Mouse (Mus musculus): ENCODE results near the gene Cdh10.

DNA sequence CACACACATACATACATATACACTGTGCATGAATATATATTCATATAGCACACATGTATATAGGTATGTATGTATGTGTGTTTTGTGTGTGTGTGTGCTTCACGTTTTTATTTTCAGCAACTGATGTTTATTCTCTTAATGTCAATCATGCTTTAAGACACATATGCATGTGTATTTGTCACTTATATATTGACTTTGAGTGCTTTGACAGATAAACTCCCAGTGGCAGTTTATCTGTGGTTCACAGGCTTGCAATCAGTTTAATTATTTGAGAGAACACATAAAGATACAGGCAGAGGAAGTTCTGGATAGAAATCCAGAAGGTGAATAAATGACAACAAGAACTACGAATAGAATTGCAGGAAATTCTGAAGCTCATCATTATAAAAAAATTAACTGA, 67.9 kb downstream of the Cdh10 start:
- TF ChIP-seq CTCF (IDR thresholded peaks at IDR 0.05; ENCODE audit: low read depth) (no peak), EP300 (optimal IDR thresholded peaks at IDR 0.05) (no peak)
